Mouse (Mus musculus): ENCODE data around the gene Irf4.

Irf4 gene

GRCm38 (mm10) chr13:30728155-30728554 is 20.9 kb upstream of the Irf4 start:
- no peak for TF ChIP-seq GATA4 (IDR thresholded peaks at IDR 0.05; ENCODE audit: insufficient replicate concordance, low read length)

GRCm38 (mm10) chr13:30729245-30729644 is 19.8 kb upstream of the Irf4 start:
- no peak for TF ChIP-seq GATA4 (IDR thresholded peaks at IDR 0.05; ENCODE audit: insufficient replicate concordance, low read length)

GRCm38 (mm10) chr13:30730104-30730793 is 18.8 kb upstream of the Irf4 start:
- no peak for TF ChIP-seq GATA4 (IDR thresholded peaks at IDR 0.05; ENCODE audit: insufficient replicate concordance, low read length)

GRCm38 (mm10) chr13:30732709-30733445 is 16.1 kb upstream of the Irf4 start:
- no peak for TF ChIP-seq GATA4 (IDR thresholded peaks at IDR 0.05; ENCODE audit: insufficient replicate concordance, low read length)

- TF ChIP-seq GATA4 (IDR thresholded peaks at IDR 0.05; ENCODE audit: insufficient replicate concordance, low read length) = no peak
Measured at GRCm38 (mm10) chr13:30736721-30737120, 12.3 kb upstream of the Irf4 start.

- no peak for TF ChIP-seq GATA4 (IDR thresholded peaks at IDR 0.05; ENCODE audit: insufficient replicate concordance, low read length)
Measured at GRCm38 (mm10) chr13:30737257-30737656, 11.8 kb upstream of the Irf4 start.

GRCm38 (mm10) chr13:30738310-30738840 is 10.7 kb upstream of the Irf4 start:
- no peak for TF ChIP-seq GATA4 (IDR thresholded peaks at IDR 0.05; ENCODE audit: insufficient replicate concordance, low read length)

- TF ChIP-seq GATA4 (IDR thresholded peaks at IDR 0.05; ENCODE audit: insufficient replicate concordance, low read length) = no peak
Measured at GRCm38 (mm10) chr13:30741172-30741571, 7.9 kb upstream of the Irf4 start.

- TF ChIP-seq GATA4 (IDR thresholded peaks at IDR 0.05; ENCODE audit: insufficient replicate concordance, low read length) = no peak
Measured at GRCm38 (mm10) chr13:30742411-30742970, 6.5 kb upstream of the Irf4 start.

GRCm38 (mm10) chr13:30745121-30745520 is 3.9 kb upstream of the Irf4 start:
- no peak for TF ChIP-seq GATA4 (IDR thresholded peaks at IDR 0.05; ENCODE audit: insufficient replicate concordance, low read length)

GRCm38 (mm10) chr13:30747068-30747467 is 2.0 kb upstream of the Irf4 start:
- TF ChIP-seq GATA4 (IDR thresholded peaks at IDR 0.05; ENCODE audit: insufficient replicate concordance, low read length) = no peak

- no peak for TF ChIP-seq GATA4 (IDR thresholded peaks at IDR 0.05; ENCODE audit: insufficient replicate concordance, low read length)
Measured at GRCm38 (mm10) chr13:30747504-30747903, 1.5 kb upstream of the Irf4 start.

GRCm38 (mm10) chr13:30748321-30748720 is 705 bp upstream of the Irf4 start:
- TF ChIP-seq GATA4 (IDR thresholded peaks at IDR 0.05; ENCODE audit: insufficient replicate concordance, low read length) = no peak

- TF ChIP-seq GATA4 (IDR thresholded peaks at IDR 0.05; ENCODE audit: insufficient replicate concordance, low read length) = no peak
Measured at GRCm38 (mm10) chr13:30749557-30750141, 623 bp downstream of the Irf4 start.

GRCm38 (mm10) chr13:30750461-30751303 is 1.7 kb downstream of the Irf4 start:
- no peak for TF ChIP-seq GATA4 (IDR thresholded peaks at IDR 0.05; ENCODE audit: insufficient replicate concordance, low read length)

Data from liver, adult (tissue).